Mouse (Mus musculus) liver, embryonic 12.5 days (tissue): ENCODE results near the gene Vmn2r62. TPM values are rescaled to one million over a fixed set of nuclear protein-coding genes. Genes with fewer than 3 reads are reported as not detected.
"Not testable (repeated sequence)": the region's sequence is repeated elsewhere in the genome, so short reads cannot be mapped to it uniquely, and the experiment has no call there.

ENCODE experiments used
- ATAC-seq: fragments of 200-750 bp; cut with Nextera tagmentation; 2 replicates; pipeline ENCODE4 v1.8.0; 2017; ENCODE audit warnings: moderate number of reproducible peaks, mild to moderate bottlenecking, moderate library complexity
- H3K27ac ChIP-seq: fragments of 300-500 bp; sonication (generic); 2 replicates; pipeline ENCODE4 v1.5.1; 2016; ENCODE audit warnings: mild to moderate bottlenecking
- H3K27me3 ChIP-seq: fragments of 300-500 bp; sonication (generic); replicated peaks from 2 replicates; pipeline ENCODE4 v1.6.1; 2016; ENCODE audit warnings: mild to moderate bottlenecking, moderate library complexity
- H3K36me3 ChIP-seq: fragments of 300-500 bp; sonication (generic); 2 replicates; pipeline ENCODE4 v1.6.1; 2016; ENCODE audit warnings: mild to moderate bottlenecking, moderate library complexity
- H3K4me1 ChIP-seq: fragments of 300-500 bp; sonication (generic); 2 replicates; pipeline ENCODE4 v1.6.1; 2016
- H3K4me2 ChIP-seq: fragments of 300-500 bp; sonication (generic); 2 replicates; pipeline ENCODE4 v1.6.1; 2016; ENCODE audit warnings: mild to moderate bottlenecking, moderate library complexity
- H3K4me3 ChIP-seq: fragments of 300-500 bp; sonication (generic); 2 replicates; pipeline ENCODE4 v1.5.1; 2016; ENCODE audit warnings: mild to moderate bottlenecking, moderate library complexity
- H3K9ac ChIP-seq: fragments of 300-500 bp; sonication (generic); 2 replicates; pipeline ENCODE4 v1.6.1; 2016; ENCODE audit warnings: mild to moderate bottlenecking, moderate library complexity
- H3K9me3 ChIP-seq: fragments of 300-500 bp; sonication (generic); replicated peaks from 2 replicates; pipeline ENCODE4 v1.6.1; 2016; ENCODE audit warnings: mild to moderate bottlenecking, moderate library complexity
- WGBS: fragments of 180-500 bp; shearing (Covaris S2); methylation state at CpG from one replicate; pipeline ENCODE4 v1.1.7; 2016; ENCODE audit not compliant: insufficient replicate concordance; 5-methylcytosine and 5-hydroxymethylcytosine counted together
- polyA plus RNA-seq: library from polyadenylated mRNA; unstranded; fragments of >200 nt; fragmentation: Nextera tagmentation; extraction: Ambion mirVana; gene quantifications from 2 replicates; pipeline ENCODE4 v1.2.1, GENCODE M21; 2016

Gene Vmn2r62
- polyA plus RNA-seq: not detected in 2 replicates

DNA sequence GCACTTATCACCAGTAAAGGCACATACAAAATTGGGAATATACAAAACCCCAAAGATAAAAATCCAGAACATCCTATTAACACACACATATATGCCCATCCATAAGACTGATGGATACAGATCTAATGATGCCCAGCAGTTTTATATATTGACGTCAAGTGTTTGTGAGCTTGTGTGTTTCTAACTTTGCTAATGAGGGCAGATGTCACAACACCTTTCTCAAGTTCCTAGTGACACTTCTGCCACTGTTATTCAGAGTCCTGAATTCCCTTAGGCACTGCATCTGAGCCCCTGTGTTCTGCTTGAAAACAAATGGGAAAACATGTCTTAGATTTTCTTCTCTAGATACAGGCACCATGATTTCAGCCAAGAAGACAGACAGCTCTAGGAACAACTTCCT, at the start of gene Vmn2r62:
Vmn2r62 (minus strand) TSS at position 101 of the 400 bp plus-strand sequence.
- H3K9ac ChIP-seq, ATAC-seq, H3K36me3 ChIP-seq, H3K4me3 ChIP-seq, H3K27me3 ChIP-seq, H3K4me2 ChIP-seq, H3K9me3 ChIP-seq, H3K4me1 ChIP-seq, H3K27ac ChIP-seq: not testable (repeated sequence)
- WGBS: no CpG with 5 or more reads among the region's 1 CpGs

DNA sequence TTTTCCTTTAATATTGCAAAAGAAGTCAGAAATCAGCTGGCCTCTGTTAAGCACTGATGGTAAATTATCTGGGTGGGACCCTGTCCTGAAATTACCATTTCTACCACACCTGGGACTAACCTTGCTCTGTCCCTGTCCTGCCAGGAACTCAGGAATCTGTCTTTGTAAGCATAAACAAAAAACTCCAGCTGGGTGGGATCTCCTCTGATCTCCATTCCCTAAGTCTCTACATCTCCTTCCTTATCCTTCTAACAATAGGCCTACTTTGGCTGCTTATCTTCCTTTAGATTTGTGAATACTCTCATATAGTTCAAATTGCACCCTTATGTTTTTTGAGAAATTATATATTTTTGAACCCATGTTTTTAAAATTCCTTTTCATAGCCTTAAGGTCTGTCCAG, 45.0 kb upstream of the Vmn2r62 start:
- H3K4me1 ChIP-seq, H3K27me3 ChIP-seq, ATAC-seq, H3K27ac ChIP-seq, H3K4me3 ChIP-seq, H3K9me3 ChIP-seq, H3K9ac ChIP-seq, H3K4me2 ChIP-seq, H3K36me3 ChIP-seq: not testable (repeated sequence)

DNA sequence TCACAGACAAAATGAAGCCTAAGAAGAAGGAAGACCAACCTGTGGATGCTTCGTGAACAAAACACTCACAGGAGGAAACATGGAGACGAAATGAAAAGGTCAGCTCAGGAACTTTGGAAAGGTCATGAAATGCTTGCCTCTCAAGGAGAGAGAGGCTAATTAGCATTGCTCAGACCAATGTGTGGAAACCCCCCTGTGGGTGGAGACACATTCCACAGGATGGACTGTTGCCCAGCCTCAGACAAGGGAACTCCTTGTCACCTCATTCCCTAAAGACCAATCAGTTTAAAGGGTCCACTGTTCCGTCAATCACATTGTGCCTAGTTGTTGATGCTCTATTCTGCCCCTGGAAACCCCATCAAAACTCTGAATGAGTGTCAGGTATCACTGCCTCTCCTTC, 38.9 kb upstream of the Vmn2r62 start:
- WGBS: 57% methylated on average over 3 of the region's 3 CpGs
- Histone ChIP-seq H3K9me3 (0 out of 2 replicates have a peak, but pooled peaks cover 8% of the 10 kb centered on the region), H3K36me3 (no peaks in the 10 kb centered on the region)

DNA sequence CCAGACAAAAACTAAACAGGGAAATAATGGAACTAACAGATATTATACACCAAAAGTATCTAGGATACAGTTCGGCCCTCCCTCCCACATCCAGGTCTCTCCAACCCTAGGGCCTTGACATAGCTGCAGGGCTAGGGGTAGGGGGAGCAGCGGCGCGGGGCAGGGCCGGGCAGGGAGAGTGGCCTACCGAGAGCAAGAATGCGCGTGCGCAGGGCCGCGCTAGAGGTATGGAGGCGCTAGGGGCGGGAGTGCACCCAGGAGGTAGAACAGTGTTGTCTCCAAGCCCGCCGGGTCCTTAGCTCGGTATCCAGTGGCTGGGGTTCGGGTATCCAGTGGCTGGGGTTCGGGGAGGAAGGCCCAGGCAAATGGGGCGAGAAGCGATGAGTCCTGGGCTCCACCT, 43.5 kb downstream of the Vmn2r62 start:
- Histone ChIP-seq H3K4me2 (no peak overlapping the region), H3K4me3 (no peak overlapping the region), H3K4me1 (no peaks in the 10 kb centered on the region), H3K27ac (no peak overlapping the region), H3K9ac (no peak overlapping the region), H3K36me3 (no peaks in the 10 kb centered on the region), H3K9me3 (0 out of 2 replicates have a peak, but pooled peaks cover 4% of the 10 kb centered on the region), H3K27me3 (no peaks in the 10 kb centered on the region)
- 38% methylated on average over 20 of the region's 20 CpGs for WGBS
- no peak for ATAC-seq

More for the DNA sequence above, 38.9 kb upstream of the Vmn2r62 start:
- Histone ChIP-seq H3K4me2 (no peak overlapping the region), H3K4me1 (no peaks in the 10 kb centered on the region), H3K27me3 (no peaks in the 10 kb centered on the region), H3K27ac (no peak overlapping the region), H3K4me3 (no peak overlapping the region), H3K9ac (no peak overlapping the region)
- ATAC-seq: no peak

DNA sequence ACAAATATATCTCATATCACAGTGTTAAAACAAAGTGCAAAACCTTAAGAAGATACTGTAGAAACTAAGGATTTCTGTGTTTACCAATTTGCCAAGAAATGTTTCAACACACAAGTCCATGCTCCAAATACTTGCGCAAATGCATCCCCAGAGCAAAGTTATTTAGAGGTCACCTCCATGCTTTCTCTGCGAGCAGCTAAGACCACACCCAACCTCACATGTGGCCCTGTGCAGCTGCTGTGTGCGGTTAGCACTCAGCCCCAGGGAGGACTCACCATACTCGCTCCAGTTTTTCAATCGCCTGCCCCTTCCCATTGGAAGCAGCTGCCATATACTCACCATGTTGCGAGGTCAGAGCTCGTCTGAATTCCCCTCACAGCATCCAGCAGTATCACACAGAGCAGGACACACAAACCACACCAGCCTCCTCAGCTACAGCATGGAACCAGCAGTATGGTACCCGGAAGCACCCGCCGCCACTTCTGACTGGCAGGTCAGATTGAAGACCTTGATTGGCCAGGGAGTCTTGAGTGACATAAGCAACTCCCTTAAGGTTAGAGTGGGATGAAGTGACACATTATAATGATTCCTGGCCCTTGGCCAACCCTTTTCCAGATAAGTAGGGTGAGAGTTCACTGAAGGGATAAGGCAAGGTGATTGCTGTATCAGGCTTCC, 54.7 kb downstream of the Vmn2r62 start:
- H3K27me3 ChIP-seq: no peaks in the 10 kb centered on the region
- H3K9ac ChIP-seq: no peak overlapping the region
- no peaks in the 10 kb centered on the region; the same call in 1 of the 2 replicates for H3K9me3 ChIP-seq
- no peaks in the 10 kb centered on the region for H3K36me3 ChIP-seq
- no peak overlapping the region for H3K4me2 ChIP-seq
- H3K4me1 ChIP-seq: no peaks in the 10 kb centered on the region
- H3K27ac ChIP-seq: no peak overlapping the region
- no peak overlapping the region for H3K4me3 ChIP-seq
- WGBS: 64% methylated on average over 10 of the region's 10 CpGs
- no peak for ATAC-seq

DNA sequence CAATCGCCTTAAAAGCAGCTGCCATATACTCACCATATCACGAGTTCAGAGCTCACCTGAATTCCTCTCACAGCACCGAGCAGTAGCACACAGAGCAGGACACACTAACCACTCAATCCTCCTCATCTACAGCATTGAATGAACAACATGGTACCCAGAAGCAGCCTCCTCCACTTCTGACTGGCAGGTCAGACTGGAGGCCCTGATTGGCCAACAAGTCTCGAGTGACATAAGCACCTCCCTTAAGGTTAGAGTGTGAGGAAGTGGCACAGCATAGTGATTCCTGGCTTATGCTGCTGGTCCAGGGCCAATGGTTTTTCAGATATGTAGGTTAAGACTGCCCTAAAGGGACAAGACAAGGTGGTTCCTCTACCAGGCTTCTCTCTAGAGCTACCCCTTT, 66.4 kb downstream of the Vmn2r62 start, which contains the start of gene Gm17067:
Gm17067 (minus strand) TSS at position 101 of the 400 bp plus-strand sequence.
- H3K4me1 ChIP-seq, H3K27me3 ChIP-seq, H3K4me3 ChIP-seq, H3K9ac ChIP-seq, ATAC-seq, H3K4me2 ChIP-seq, H3K9me3 ChIP-seq, H3K36me3 ChIP-seq, H3K27ac ChIP-seq: not testable (repeated sequence)
- WGBS: 64% methylated on average over 4 of the region's 4 CpGs

Other genes with a start within 250 kb of the Vmn2r62 start
- gene Gm21028, start 214.9 kb downstream of the Vmn2r62 start, polyA plus RNA-seq: not detected in 2 replicates
- 0.36 and 0.57 TPM in 2 replicates for gene Zfp977, start 201.0 kb downstream of the Vmn2r62 start, polyA plus RNA-seq
- 2.2 TPM in 2 replicates for gene Zfp976, start 150.9 kb downstream of the Vmn2r62 start, polyA plus RNA-seq
- gene Zfp975, start 100.8 kb downstream of the Vmn2r62 start, polyA plus RNA-seq: 3.4 and 3.8 TPM in 2 replicates
- gene Gm17067, start 66.5 kb downstream of the Vmn2r62 start, polyA plus RNA-seq: 0.04 TPM in 1 of 2 replicates, not detected in the other
- gene Gm2381, start 73.7 kb upstream of the Vmn2r62 start, polyA plus RNA-seq: not detected in 2 replicates
- gene Vmn2r63, start 140.3 kb upstream of the Vmn2r62 start, polyA plus RNA-seq: not detected in 2 replicates
- not detected in 2 replicates for gene Gm9268, start 225.2 kb upstream of the Vmn2r62 start, polyA plus RNA-seq